Mouse (Mus musculus) neural tube, embryonic 13.5 days (tissue): ENCODE measurements around the gene Selenok. TPM values are rescaled to one million over a fixed set of nuclear protein-coding genes. Genes with fewer than 3 reads are reported as not detected.

Experiments
- ATAC-seq: fragments of 200-750 bp; cut with Nextera tagmentation; 2 replicates; pipeline ENCODE4 v1.8.0; 2017; ENCODE audit warnings: low read depth, mild to moderate bottlenecking, moderate TSS enrichment, moderate library complexity
- H3K27ac ChIP-seq: fragments of 300-500 bp; sonication (generic); replicated peaks from 2 replicates; pipeline ENCODE4 v1.5.1; 2015; ENCODE audit warnings: moderate library complexity, mild to moderate bottlenecking, inconsistent platforms
- H3K27me3 ChIP-seq: fragments of 300-500 bp; sonication (generic); 2 replicates; pipeline ENCODE4 v1.6.1; 2015; ENCODE audit warnings: mild to moderate bottlenecking, inconsistent platforms
- H3K36me3 ChIP-seq: fragments of 300-500 bp; sonication (generic); 2 replicates; pipeline ENCODE4 v1.6.1; 2015; ENCODE audit warnings: mild to moderate bottlenecking, inconsistent platforms
- H3K4me1 ChIP-seq: fragments of 300-500 bp; sonication (generic); replicated peaks from 2 replicates; pipeline ENCODE4 v1.6.1; 2015; ENCODE audit warnings: inconsistent platforms
- H3K4me2 ChIP-seq: fragments of 300-500 bp; sonication (generic); 2 replicates; pipeline ENCODE4 v1.6.1; 2015; ENCODE audit warnings: inconsistent platforms, mild to moderate bottlenecking, moderate library complexity
- H3K4me3 ChIP-seq: fragments of 300-500 bp; sonication (generic); 2 replicates; pipeline ENCODE4 v1.5.1; 2015; ENCODE audit warnings: mild to moderate bottlenecking, inconsistent platforms
- H3K9ac ChIP-seq: fragments of 300-500 bp; sonication (generic); 2 replicates; pipeline ENCODE4 v1.6.1; 2015; ENCODE audit warnings: moderate library complexity, mild to moderate bottlenecking, inconsistent platforms
- H3K9me3 ChIP-seq: fragments of 300-500 bp; sonication (generic); 2 replicates; pipeline ENCODE4 v1.6.1; 2016; ENCODE audit warnings: inconsistent platforms
- WGBS: fragments of 180-500 bp; shearing (Covaris S2); methylation state at CpG from one replicate; pipeline ENCODE4 v1.1.7; 2015; 5-methylcytosine and 5-hydroxymethylcytosine counted together
- microRNA-seq: library from miRNA; unstranded; fragments of <30 nt; microRNA quantifications from one replicate; pipeline ENCODE4, GENCODE M21; 2016
- polyA plus RNA-seq: library from polyadenylated mRNA; unstranded; fragments of >200 nt; fragmentation: Nextera tagmentation; extraction: Ambion mirVana; gene quantifications from 2 replicates; pipeline ENCODE4 v1.2.1, GENCODE M21; 2015

Selenok gene
- polyA plus RNA-seq, 1 experiment from 2014 or later = 487 TPM

DNA sequence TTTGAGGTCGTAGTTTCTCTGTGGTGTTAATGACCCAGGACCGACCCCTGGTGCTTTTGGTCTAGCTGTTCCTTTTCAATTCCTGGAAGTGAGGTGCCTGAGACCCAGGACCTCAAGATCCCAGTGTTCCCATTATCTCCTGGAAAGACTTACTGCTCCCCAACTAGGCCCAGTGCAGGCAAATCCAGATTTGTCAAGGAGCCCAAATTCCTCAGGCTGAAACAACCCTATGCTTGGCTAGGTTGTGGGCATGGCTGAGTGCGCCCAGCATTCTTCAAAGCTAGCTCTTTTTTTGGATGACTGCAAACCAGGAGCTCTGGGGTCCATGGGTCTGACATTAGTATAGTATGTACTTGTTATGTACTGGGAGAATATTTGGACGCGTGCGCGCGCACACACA, 51.3 kb downstream of the Selenok start:
- H3K27ac ChIP-seq = no peak overlapping the region
- no peaks in the 10 kb centered on the region for H3K9me3 ChIP-seq
- no peak overlapping the region for H3K4me2 ChIP-seq
- H3K36me3 ChIP-seq = no peaks in the 10 kb centered on the region
- H3K4me3 ChIP-seq = no peak overlapping the region
- H3K27me3 ChIP-seq = no peaks in the 10 kb centered on the region
- WGBS = 93% methylated on average over 8 of the region's 8 CpGs
- ATAC-seq = no peak
- no peaks in the 10 kb centered on the region; the same call in 1 of the 2 replicates for H3K4me1 ChIP-seq
- H3K9ac ChIP-seq = no peak overlapping the region

DNA sequence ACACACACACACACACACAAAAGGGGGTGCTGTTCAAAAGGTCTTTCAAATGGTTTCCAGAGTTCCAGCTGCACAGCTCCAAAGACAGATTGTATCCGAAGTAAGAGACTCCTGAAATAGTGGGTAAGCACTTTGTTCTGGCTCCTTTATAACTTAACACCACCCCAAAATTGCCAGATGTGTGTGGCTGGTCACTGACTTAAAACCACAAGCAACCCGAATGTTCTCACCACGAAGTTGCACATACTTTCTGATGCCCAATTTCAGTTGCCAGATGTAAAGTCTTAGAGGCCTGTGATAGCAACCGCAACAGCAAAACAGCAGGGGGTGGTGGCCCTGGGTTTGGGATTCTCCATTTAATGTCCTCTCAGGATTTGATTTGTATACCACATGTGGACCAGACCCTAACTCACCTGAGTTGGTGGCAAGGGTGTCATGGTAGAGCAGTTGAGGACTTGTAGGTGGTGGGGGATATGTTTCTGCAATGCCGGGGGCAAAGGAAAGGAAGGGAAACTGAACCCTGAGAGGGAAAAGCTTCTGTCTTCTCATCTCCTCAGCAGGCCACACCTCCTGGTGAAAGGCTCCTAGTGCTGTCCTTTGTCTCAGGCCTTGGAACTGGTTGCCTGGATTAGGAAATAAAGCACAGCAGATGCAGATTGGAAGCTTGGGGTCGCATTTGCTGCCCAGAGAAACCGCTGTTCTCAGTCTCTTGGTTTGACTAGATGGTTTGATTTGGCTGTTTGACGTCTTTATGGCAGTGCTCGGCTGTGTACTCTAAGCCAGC, 51.9 kb downstream of the Selenok start:
- Histone ChIP-seq H3K36me3 (no peaks in the 10 kb centered on the region), H3K4me1 (no peaks in the 10 kb centered on the region; the same call in 1 of the 2 replicates), H3K27me3 (no peaks in the 10 kb centered on the region), H3K4me2 (no peak overlapping the region), H3K27ac (no peak overlapping the region), H3K9me3 (no peaks in the 10 kb centered on the region), H3K4me3 (no peak overlapping the region), H3K9ac (no peak overlapping the region)
- ATAC-seq = no peak
- WGBS = 47% methylated on average over 9 of the region's 9 CpGs

DNA sequence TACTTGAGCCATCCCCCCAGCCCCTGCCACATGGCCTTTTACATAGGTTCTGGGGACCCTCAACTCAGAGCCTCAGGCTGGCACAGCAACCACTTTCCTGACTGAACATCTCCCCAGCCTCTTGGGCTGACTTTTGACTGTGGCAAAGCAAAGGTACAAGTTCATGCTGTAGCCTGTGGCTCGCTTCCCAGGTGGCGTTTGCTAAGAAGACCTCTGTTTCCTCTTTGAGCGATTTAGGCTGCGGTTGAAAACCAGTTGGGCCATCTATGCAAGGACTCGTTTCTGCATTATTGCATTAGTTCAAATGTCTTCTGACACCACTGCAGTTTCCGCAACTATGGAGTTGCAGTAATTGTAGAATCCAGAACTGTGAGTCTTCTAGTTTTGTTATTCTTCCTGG, 54.4 kb downstream of the Selenok start:
- H3K9ac ChIP-seq = no peak overlapping the region
- no peak overlapping the region for H3K4me3 ChIP-seq
- no peaks in the 10 kb centered on the region for H3K4me1 ChIP-seq
- H3K27me3 ChIP-seq = no peaks in the 10 kb centered on the region
- WGBS = 94% methylated on average over 6 of the region's 6 CpGs
- no peak overlapping the region for H3K4me2 ChIP-seq
- H3K9me3 ChIP-seq = no peaks in the 10 kb centered on the region
- no peaks in the 10 kb centered on the region for H3K36me3 ChIP-seq
- no peak overlapping the region for H3K27ac ChIP-seq
- no peak for ATAC-seq

DNA sequence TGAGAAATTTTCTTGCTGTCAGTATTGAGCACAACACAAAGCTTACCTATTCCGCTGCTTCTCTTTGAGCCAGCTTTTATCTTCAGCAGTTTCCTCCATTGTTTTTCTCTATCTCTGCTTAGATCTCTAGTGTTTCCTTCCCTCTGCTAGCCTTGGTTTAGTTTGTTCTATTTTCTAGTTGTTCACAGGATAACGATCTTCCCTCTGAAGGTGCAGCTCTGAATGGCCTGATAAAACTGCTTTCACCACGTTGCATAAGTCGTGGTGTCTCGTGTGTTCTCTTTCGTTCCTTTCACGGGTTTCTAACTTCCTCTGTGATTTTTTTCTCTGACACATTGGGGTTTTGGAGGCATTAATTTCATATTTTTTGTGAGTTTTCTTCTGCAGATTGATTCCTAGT, 56.3 kb downstream of the Selenok start:
- Histone ChIP-seq H3K4me1 (no peaks in the 10 kb centered on the region), H3K4me2 (no peak overlapping the region), H3K36me3 (no peaks in the 10 kb centered on the region), H3K9me3 (no peaks in the 10 kb centered on the region), H3K27ac (no peak overlapping the region), H3K9ac (no peak overlapping the region), H3K4me3 (no peak overlapping the region), H3K27me3 (no peaks in the 10 kb centered on the region)
- 71% methylated on average over 7 of the region's 7 CpGs for WGBS
- no peak for ATAC-seq

Small RNA genes within 50 kb of the gene (microRNA-seq; reads per million reads assigned to microRNA genes)
- gene Mir6947 = 0.74 reads per million

Other genes with a start within 250 kb of the Selenok start
- 37.8 and 41.6 TPM in 2 replicates for gene Cacna2d3, start 246.4 kb upstream of the Selenok start, polyA plus RNA-seq
- gene Actr8, start 10.0 kb downstream of the Selenok start, polyA plus RNA-seq = 84.5 and 91.1 TPM in 2 replicates
- 0.74 and 1.2 TPM in 2 replicates for gene Il17rb, start 40.6 kb downstream of the Selenok start, polyA plus RNA-seq
- gene Chdh, start 40.7 kb downstream of the Selenok start, polyA plus RNA-seq = 0.19 and 0.42 TPM in 2 replicates